Mouse (Mus musculus) forebrain, embryonic 11.5 days (tissue): ENCODE measurements around the gene Ren1. TPM values are rescaled to one million over a fixed set of nuclear protein-coding genes. Genes with fewer than 3 reads are reported as not detected.

Experiments used
- ATAC-seq: fragments of 200-750 bp; cut with Nextera tagmentation; replicated peaks from 2 replicates; pipeline ENCODE4 v1.8.0; 2017; ENCODE audit warnings: moderate TSS enrichment; ENCODE audit not compliant: low FRiP score
- DNase-seq: peaks from one replicate; pipeline ENCODE4 v3.0.0-alpha.2; 2017; ENCODE audit warnings: low spot score
- H3K27ac ChIP-seq: fragments of 300-500 bp; sonication (generic); 2 replicates; pipeline ENCODE4 v1.5.1; 2014; ENCODE audit warnings: low read depth, low read length
- H3K27me3 ChIP-seq: fragments of 300-500 bp; sonication (generic); 2 replicates; pipeline ENCODE4 v1.6.1; 2014; ENCODE audit warnings: mild to moderate bottlenecking, low read length, mixed read lengths; ENCODE audit not compliant: control insufficient read depth, insufficient read depth
- H3K36me3 ChIP-seq: fragments of 300-500 bp; sonication (generic); 2 replicates; pipeline ENCODE4 v1.6.1; 2014; ENCODE audit warnings: mild to moderate bottlenecking, low read length, moderate library complexity, mixed read lengths; ENCODE audit not compliant: control insufficient read depth, insufficient read depth
- H3K4me1 ChIP-seq: fragments of 300-500 bp; sonication (generic); replicated peaks from 2 replicates; pipeline ENCODE4 v1.6.1; 2014; ENCODE audit warnings: low read length, mixed read lengths; ENCODE audit not compliant: control insufficient read depth, insufficient read depth
- H3K4me2 ChIP-seq: fragments of 300-500 bp; sonication (generic); 2 replicates; pipeline ENCODE4 v1.6.1; 2014; ENCODE audit warnings: low read depth, mild to moderate bottlenecking, low read length, moderate library complexity, mixed read lengths; ENCODE audit not compliant: severe bottlenecking
- H3K4me3 ChIP-seq: fragments of 300-500 bp; sonication (generic); 2 replicates; pipeline ENCODE4 v1.5.1; 2014; ENCODE audit warnings: low read depth, low read length
- H3K9ac ChIP-seq: fragments of 300-500 bp; sonication (generic); 2 replicates; pipeline ENCODE4 v1.6.1; 2014; ENCODE audit warnings: low read length
- H3K9me3 ChIP-seq: fragments of 300-500 bp; sonication (generic); 2 replicates; pipeline ENCODE4 v1.6.1; 2016; ENCODE audit warnings: low read length, mixed read lengths; ENCODE audit not compliant: control insufficient read depth
- WGBS: fragments of 180-500 bp; shearing (Covaris S2); extraction: QIAGEN DNeasy Blood & Tissue Kit; methylation state at CpG from one replicate; pipeline ENCODE4 v1.1.7; 2014; 5-methylcytosine and 5-hydroxymethylcytosine counted together
- polyA plus RNA-seq: library from polyadenylated mRNA; unstranded; fragments of >200 nt; fragmentation: Nextera tagmentation; extraction: Ambion mirVana; gene quantifications from 2 replicates; pipeline ENCODE4 v1.2.1, GENCODE M21; 2014

The Ren1 gene
- polyA plus RNA-seq, 1 experiment from 2014 or later, result not detected

DNA sequence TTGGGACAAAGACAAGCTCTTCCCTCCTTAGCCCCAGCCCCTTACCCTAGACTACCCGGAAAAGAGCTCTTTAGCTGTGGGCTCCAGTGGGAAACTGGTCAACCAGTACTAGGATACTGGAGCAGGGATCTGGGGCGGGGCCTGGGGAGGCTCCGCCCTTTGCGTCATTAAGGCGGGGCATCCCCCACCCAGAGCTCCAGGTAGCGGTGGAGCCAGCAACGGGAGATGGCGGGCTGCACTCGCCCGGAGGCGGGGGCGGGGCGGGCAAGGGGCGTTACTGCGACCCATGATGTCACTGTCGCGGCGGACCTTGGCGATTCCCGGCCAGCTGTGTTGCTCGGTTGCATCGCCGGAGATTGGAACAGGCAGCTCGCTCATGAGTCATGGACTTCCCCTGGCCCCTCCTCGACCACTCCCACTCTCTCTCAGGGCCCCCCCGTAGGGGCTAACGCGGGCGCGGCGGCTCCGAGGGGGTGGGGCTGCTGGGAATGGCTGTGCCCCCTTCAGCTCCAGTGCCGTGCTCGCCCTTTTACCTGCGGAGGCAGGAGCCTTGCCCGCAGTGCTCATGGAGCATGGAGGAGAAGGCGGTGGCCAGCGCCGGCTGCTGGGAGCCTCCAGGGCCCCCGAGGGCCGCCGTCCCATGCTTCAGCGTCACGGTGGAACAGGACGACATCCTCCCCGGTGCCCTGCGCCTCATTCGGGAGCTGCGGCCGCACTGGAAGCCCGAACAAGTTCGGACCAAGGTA, 13.1 kb downstream of the Ren1 start, which contains the start of gene Etnk2:
Gene Etnk2, plus strand, starts transcription at position 297 of the 746 bp plus-strand sequence.
- peak within 1 kb of the TSS; percentile 97 for H3K4me2 ChIP-seq
- no peak within 1 kb of the TSS for H3K27ac ChIP-seq
- no peaks in the 10 kb centered on the region for H3K9me3 ChIP-seq
- H3K4me1 ChIP-seq, result peaks cover 14% of the 10 kb centered on the region
- under 1% methylated on average over 51 of the region's 52 CpGs for WGBS
- no peaks in the 10 kb centered on the region for H3K36me3 ChIP-seq
- peaks cover 21% of the 10 kb centered on the region for H3K27me3 ChIP-seq
- H3K9ac ChIP-seq, result peak within 1 kb of the TSS; percentile 63
- ATAC-seq, result peak; percentile 74
- peak; percentile 90 for DNase-seq
- peak within 1 kb of the TSS; percentile 62 for H3K4me3 ChIP-seq

DNA sequence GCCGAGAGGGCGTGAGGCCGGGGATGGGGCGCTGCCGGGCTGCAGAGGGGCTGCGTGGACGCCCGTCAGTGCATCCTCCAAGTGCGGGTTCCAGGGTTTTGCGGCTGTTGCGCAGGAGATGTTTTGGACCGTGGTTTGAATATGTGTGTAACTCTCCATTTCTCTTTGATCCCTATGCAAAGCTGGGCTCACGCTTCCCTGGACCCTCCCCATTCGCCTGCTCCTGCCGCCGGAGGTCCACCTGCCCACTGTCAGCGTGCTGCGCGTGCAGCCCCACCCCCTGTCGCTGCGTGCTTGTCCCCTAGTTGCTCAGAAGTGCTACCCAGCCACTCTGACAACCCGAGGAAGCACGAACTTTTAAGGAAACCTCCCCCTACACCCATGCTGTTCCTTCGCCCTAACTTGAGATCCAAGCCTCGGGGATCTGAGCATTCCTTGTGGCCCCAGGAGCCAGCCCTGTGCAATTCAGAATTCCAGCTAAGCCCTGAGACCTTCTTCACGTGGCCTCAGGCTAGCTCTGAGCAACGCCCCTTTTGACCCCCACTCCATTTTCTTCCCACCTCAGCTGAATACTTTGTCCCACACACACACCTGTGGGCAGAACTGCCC, 13.8 kb downstream of the Ren1 start:
- Histone ChIP-seq H3K4me3 (peak overlapping the region; percentile 62), H3K9ac (peak overlapping the region; percentile 63), H3K27ac (no peak overlapping the region), H3K4me2 (peak overlapping the region; percentile 97), H3K27me3 (peaks cover 21% of the 10 kb centered on the region), H3K36me3 (no peaks in the 10 kb centered on the region), H3K9me3 (no peaks in the 10 kb centered on the region), H3K4me1 (peaks cover 14% of the 10 kb centered on the region)
- DNase-seq, result no peak
- no peak for ATAC-seq
- WGBS, result under 1% methylated on average over 27 of the region's 27 CpGs

DNA sequence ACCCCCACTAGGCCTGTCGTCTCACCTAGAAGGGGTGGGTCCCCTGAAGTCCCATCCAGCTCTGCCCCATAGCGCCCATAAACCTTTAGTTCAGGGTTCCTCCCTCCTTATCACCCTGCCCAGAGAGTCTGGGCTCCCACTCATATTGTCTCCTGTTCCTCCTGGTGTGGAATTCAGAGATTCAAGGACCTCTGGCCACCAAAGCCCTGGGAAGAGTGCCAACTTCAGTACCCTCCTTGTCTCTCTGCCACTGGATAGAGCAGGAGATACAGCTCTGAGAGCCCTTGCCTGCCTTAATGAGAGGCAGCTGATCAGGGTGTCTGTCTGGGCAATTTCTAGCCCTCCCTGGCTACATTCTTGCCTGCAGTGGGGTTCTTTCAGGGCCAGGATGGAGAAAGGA, 14.6 kb downstream of the Ren1 start:
- peaks cover 21% of the 10 kb centered on the region for H3K27me3 ChIP-seq
- H3K9ac ChIP-seq, result no peak overlapping the region
- 55% methylated on average over 2 of the region's 2 CpGs for WGBS
- no peak for ATAC-seq
- H3K27ac ChIP-seq, result no peak overlapping the region
- H3K36me3 ChIP-seq, result no peaks in the 10 kb centered on the region
- H3K4me1 ChIP-seq, result peaks cover 14% of the 10 kb centered on the region
- no peaks in the 10 kb centered on the region for H3K9me3 ChIP-seq
- H3K4me2 ChIP-seq, result no peak overlapping the region
- no peak for DNase-seq
- no peak overlapping the region for H3K4me3 ChIP-seq

DNA sequence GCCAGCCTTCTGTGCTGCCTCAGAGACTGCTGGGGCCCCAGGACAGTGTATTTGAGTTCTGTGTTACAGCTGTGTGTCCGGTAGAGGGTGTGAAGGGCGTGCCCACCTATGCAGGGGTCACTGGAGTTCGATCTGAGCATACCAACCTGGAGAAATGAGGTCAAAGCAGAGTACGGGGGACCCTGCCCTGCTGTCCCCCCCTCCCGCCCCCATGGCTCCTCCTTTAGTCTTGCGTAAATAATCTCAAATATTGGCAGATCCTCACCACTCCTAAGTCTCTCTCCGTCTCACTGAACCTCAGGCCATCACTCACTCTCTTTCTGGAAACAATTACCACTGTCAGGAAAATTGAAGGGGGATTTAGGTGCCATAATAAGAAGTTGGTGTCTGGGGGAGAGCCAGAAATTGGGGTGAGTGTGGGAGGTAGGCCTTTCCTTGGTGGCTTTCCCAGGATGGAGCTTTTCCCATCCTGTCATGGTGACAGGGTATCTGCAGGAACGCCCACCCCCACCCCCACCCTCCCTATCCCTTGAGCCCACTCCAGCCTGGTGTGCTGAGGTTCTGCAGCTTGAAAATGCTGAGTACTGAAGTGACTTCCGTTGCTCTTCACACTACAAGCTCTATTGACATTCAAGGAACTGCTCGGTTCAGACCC, 16.8 kb downstream of the Ren1 start:
- Histone ChIP-seq H3K27me3 (peaks cover 21% of the 10 kb centered on the region), H3K9ac (no peak overlapping the region)
- 47% methylated on average over 10 of the region's 10 CpGs for WGBS

DNA sequence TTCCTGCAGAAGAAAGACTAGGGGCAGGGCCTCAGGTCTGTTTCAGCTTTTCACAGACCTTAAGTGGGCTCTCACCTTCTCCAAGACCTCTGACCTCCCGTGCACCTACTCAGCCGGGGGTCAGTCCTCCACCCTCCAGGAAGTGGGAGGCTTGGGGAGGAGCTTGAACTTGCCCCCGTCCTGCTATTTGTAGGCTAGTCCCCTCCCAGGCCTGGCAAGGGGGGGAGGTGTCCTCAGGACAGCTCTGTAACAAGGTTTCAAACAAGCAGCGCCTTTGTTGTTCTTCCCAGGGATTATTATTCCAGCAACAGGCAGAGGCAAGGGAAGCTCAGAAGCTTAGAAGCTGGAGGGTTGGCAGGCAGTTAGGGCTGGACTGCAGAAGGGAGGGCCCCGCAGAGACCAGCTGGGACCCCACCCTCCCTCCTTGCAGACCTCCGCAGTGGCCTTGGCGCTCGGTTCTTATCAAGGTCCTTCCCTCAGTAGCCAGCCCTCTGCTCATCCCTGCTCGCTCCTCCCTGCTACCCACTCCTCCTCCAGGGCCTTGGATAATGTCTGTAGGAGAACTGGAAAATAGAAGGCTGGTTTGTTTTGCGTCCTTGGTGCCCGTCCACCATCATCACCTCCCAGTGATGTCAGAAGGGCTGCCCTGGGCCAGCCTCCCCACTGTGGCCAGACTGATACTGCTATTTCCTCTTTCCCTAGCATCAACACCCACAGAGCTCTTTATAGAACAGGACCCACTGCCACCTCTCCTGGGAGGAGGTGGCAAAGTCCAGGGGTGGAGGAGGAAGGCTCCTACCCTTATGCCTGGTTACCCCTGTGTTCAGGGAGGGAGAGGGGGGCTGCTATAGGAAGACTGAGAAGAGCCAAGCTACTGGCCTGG, 17.5 kb downstream of the Ren1 start:
- Histone ChIP-seq H3K9me3 (no peaks in the 10 kb centered on the region), H3K4me1 (peaks cover 14% of the 10 kb centered on the region), H3K27me3 (peaks cover 21% of the 10 kb centered on the region), H3K9ac (0 out of 2 replicates have a peak overlapping the region, but pooled peaks have one; percentile 3), H3K4me3 (no peak overlapping the region), H3K36me3 (no peaks in the 10 kb centered on the region), H3K27ac (no peak overlapping the region), H3K4me2 (no peak overlapping the region)
- DNase-seq (no peak), ATAC-seq (no peak)
- WGBS, result 11% methylated on average over 11 of the region's 11 CpGs

More for the DNA sequence above, 16.8 kb downstream of the Ren1 start:
- H3K27ac ChIP-seq, result no peak overlapping the region
- no peak overlapping the region for H3K4me2 ChIP-seq
- peaks cover 14% of the 10 kb centered on the region for H3K4me1 ChIP-seq
- H3K36me3 ChIP-seq, result no peaks in the 10 kb centered on the region
- DNase-seq (no peak), ATAC-seq (no peak)
- H3K4me3 ChIP-seq, result no peak overlapping the region
- H3K9me3 ChIP-seq, result no peaks in the 10 kb centered on the region

DNA sequence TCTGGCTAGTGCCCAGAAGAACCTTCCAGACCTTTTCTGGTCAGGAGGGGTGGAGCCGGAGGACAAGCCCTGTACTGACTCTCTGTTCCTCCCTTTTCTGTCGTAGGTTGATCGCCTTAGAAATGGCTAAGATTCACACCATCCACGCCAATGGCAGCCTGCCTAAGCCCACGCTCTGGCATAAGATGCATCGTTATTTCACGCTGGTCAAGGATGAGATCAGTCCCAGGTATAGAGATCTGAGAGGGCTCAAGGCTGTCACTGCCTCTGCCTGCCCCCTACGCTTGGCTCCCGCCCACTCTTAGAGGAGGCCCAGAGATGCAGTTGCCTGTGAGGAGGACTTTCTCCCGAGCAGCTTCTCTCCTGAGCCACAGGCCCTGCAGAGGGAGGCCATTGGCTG, 18.3 kb downstream of the Ren1 start:
- H3K4me3 ChIP-seq, result no peak overlapping the region
- H3K9ac ChIP-seq, result no peak overlapping the region
- H3K4me2 ChIP-seq, result no peak overlapping the region
- 68% methylated on average over 10 of the region's 10 CpGs for WGBS
- ATAC-seq, result no peak
- peaks cover 19% of the 10 kb centered on the region for H3K27me3 ChIP-seq
- DNase-seq, result no peak
- no peaks in the 10 kb centered on the region for H3K9me3 ChIP-seq
- no peak overlapping the region for H3K27ac ChIP-seq
- peaks cover 14% of the 10 kb centered on the region for H3K4me1 ChIP-seq
- H3K36me3 ChIP-seq, result no peaks in the 10 kb centered on the region

DNA sequence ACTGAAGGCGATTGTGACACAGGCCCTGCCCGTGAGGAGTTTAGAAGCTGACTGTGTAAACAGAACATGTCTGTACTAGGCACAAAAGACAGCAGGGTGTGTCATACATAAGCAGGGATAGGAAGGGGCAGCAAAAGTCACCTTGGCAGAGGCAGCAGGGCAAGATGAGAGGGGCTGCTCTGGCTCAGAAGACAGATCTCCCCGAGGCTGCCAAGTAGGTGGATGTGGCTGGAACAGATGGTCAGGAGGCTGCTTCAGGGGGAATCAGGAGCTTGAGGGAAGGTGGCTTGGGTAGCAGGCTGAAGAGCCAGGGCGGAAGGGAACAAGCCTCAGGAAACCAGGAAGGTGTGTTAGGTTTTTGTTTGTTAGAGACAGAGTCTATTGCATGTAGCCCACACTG, 20.0 kb downstream of the Ren1 start:
- no peak overlapping the region for H3K27ac ChIP-seq
- ATAC-seq, result no peak
- H3K4me3 ChIP-seq, result no peak overlapping the region
- peaks cover 7% of the 10 kb centered on the region for H3K4me1 ChIP-seq
- peaks cover 3% of the 10 kb centered on the region; the same call in 1 of the 2 replicates for H3K27me3 ChIP-seq
- no peaks in the 10 kb centered on the region for H3K36me3 ChIP-seq
- H3K9ac ChIP-seq, result no peak overlapping the region
- no peaks in the 10 kb centered on the region for H3K9me3 ChIP-seq
- H3K4me2 ChIP-seq, result no peak overlapping the region
- no peak for DNase-seq
- WGBS, result 83% methylated on average over 4 of the region's 4 CpGs

DNA sequence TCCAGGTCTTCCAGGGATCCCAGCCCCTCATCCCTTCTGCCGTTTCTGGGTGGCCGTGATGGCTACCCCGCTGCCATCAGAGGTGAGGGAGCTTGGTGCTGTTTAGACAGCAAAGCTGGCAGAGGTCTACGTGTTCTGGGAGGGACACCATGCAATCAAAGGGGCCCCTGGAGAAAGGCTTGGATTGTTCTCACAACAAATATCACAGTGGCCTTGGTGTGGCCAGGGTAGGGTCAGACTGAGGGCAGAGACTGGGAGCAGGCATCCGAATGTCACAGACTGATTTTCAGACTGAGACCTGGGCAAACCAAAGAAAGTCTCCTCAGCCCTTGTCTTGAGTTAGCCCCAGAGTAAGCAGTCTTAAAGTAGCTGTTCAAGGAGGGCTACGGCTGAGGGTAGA, 21.1 kb downstream of the Ren1 start:
- Histone ChIP-seq H3K9me3 (no peaks in the 10 kb centered on the region), H3K27me3 (no peaks in the 10 kb centered on the region), H3K4me1 (peaks cover 7% of the 10 kb centered on the region), H3K9ac (no peak overlapping the region), H3K36me3 (no peaks in the 10 kb centered on the region), H3K4me3 (no peak overlapping the region), H3K4me2 (no peak overlapping the region), H3K27ac (no peak overlapping the region)
- WGBS, result 90% methylated on average over 6 of the region's 6 CpGs
- DNase-seq (no peak), ATAC-seq (no peak)
